Mouse (Mus musculus) neural tube, embryonic 13.5 days (tissue): ENCODE results near the gene Gpt2. TPM values are rescaled to one million over a fixed set of nuclear protein-coding genes. Genes with fewer than 3 reads are reported as not detected.
A peak's percentile ranks its signal among the peaks of the same experiment; 100 is the strongest.

Experiments
- ATAC-seq: fragments of 200-750 bp; cut with Nextera tagmentation; 2 replicates; pipeline ENCODE4 v1.8.0; 2017; ENCODE audit warnings: low read depth, mild to moderate bottlenecking, moderate TSS enrichment, moderate library complexity
- H3K27ac ChIP-seq: fragments of 300-500 bp; sonication (generic); replicated peaks from 2 replicates; pipeline ENCODE4 v1.5.1; 2015; ENCODE audit warnings: moderate library complexity, mild to moderate bottlenecking, inconsistent platforms
- H3K27me3 ChIP-seq: fragments of 300-500 bp; sonication (generic); 2 replicates; pipeline ENCODE4 v1.6.1; 2015; ENCODE audit warnings: mild to moderate bottlenecking, inconsistent platforms
- H3K36me3 ChIP-seq: fragments of 300-500 bp; sonication (generic); 2 replicates; pipeline ENCODE4 v1.6.1; 2015; ENCODE audit warnings: mild to moderate bottlenecking, inconsistent platforms
- H3K4me1 ChIP-seq: fragments of 300-500 bp; sonication (generic); replicated peaks from 2 replicates; pipeline ENCODE4 v1.6.1; 2015; ENCODE audit warnings: inconsistent platforms
- H3K4me2 ChIP-seq: fragments of 300-500 bp; sonication (generic); 2 replicates; pipeline ENCODE4 v1.6.1; 2015; ENCODE audit warnings: inconsistent platforms, mild to moderate bottlenecking, moderate library complexity
- H3K4me3 ChIP-seq: fragments of 300-500 bp; sonication (generic); 2 replicates; pipeline ENCODE4 v1.5.1; 2015; ENCODE audit warnings: mild to moderate bottlenecking, inconsistent platforms
- H3K9ac ChIP-seq: fragments of 300-500 bp; sonication (generic); 2 replicates; pipeline ENCODE4 v1.6.1; 2015; ENCODE audit warnings: moderate library complexity, mild to moderate bottlenecking, inconsistent platforms
- H3K9me3 ChIP-seq: fragments of 300-500 bp; sonication (generic); 2 replicates; pipeline ENCODE4 v1.6.1; 2016; ENCODE audit warnings: inconsistent platforms
- WGBS: fragments of 180-500 bp; shearing (Covaris S2); methylation state at CpG from one replicate; pipeline ENCODE4 v1.1.7; 2015; 5-methylcytosine and 5-hydroxymethylcytosine counted together
- polyA plus RNA-seq: library from polyadenylated mRNA; unstranded; fragments of >200 nt; fragmentation: Nextera tagmentation; extraction: Ambion mirVana; gene quantifications from 2 replicates; pipeline ENCODE4 v1.2.1, GENCODE M21; 2015

Gpt2 gene
- polyA plus RNA-seq = 53.1 and 56.9 TPM in 2 replicates

DNA sequence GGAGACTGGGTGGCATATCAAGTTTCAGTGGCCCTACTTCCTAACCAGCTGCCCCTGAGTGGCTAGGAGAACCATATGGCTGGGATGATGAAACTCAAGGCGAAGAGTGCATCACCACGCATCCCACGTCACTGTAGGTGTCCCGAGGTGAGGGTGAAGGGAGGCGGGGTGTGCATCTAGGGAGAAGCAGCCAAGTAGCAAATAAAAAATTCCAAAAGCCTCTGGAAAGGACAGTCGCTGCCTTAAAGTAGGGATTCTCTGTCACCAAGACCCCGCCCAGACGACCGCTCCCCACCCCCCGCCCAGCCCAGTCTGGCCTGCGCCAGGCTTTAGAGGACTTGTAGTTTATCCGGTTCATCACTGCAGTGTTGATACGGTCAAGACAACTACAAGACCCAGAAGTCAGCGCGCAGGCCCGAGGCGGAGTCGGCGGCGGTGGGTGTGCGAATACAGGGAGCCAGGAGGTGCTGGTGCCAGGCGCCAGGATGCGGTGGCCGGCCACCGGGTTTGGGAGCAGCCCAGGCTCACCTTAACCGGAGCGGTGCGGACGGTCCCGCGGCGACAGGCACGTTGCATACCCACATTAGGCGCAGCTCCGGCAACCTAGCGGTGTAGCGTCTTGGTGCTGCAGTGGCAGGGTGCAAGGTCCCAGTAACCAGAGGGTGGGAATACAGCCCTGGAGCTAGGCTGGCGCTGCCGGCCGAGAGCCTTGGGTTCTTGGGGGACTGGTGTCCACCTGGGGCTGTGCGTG is at the start of gene Gpt2:
Gene Gpt2, plus strand, starts transcription at position 452 of the 751 bp plus-strand sequence.
- peak; percentile 99 for ATAC-seq
- peaks cover 31% of the 10 kb centered on the region for H3K4me1 ChIP-seq
- H3K9me3 ChIP-seq = no peaks in the 10 kb centered on the region
- under 1% methylated on average over 41 of the region's 41 CpGs for WGBS
- H3K4me2 ChIP-seq = peak within 1 kb of the TSS; percentile 89
- H3K9ac ChIP-seq = peak within 1 kb of the TSS; percentile 91
- peaks cover 11% of the 10 kb centered on the region; the same call in 1 of the 2 replicates for H3K36me3 ChIP-seq
- no peaks in the 10 kb centered on the region for H3K27me3 ChIP-seq
- peak within 1 kb of the TSS; percentile 75 for H3K27ac ChIP-seq
- H3K4me3 ChIP-seq = peak within 1 kb of the TSS; percentile 90

DNA sequence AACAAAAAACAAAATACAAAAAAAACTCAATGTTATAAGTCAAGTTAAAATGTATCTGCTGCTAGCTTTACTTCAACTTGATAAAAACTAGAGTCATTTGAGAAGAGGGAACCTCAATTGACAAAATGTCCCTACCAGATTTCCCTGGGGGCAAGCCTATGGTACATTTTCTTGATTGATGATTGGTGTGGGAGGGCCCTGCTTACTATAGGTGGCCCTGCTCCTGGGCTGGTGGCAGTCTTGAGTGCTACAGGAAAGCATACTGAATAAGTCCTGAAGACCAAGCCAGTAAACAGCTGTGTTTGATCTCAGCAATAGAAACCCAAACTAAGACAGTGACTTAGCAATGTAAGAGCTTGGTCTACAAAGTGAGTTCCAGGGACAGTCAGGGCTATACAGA is 48.3 kb upstream of the Gpt2 start:
- H3K4me2 ChIP-seq = no peak overlapping the region
- H3K4me3 ChIP-seq = no peak overlapping the region
- no peaks in the 10 kb centered on the region for H3K36me3 ChIP-seq
- H3K9me3 ChIP-seq = no peaks in the 10 kb centered on the region
- no peaks in the 10 kb centered on the region for H3K27me3 ChIP-seq
- H3K9ac ChIP-seq = no peak overlapping the region
- H3K4me1 ChIP-seq = no peaks in the 10 kb centered on the region
- no peak overlapping the region for H3K27ac ChIP-seq
- ATAC-seq = no peak

- no peak overlapping the region for H3K4me3 ChIP-seq
- H3K4me2 ChIP-seq = no peak overlapping the region
- no peaks in the 10 kb centered on the region for H3K9me3 ChIP-seq
- no peak overlapping the region for H3K27ac ChIP-seq
- ATAC-seq = no peak
- no peaks in the 10 kb centered on the region for H3K36me3 ChIP-seq
- no peak overlapping the region for H3K9ac ChIP-seq
- no peaks in the 10 kb centered on the region for H3K27me3 ChIP-seq
- WGBS = 83% methylated on average over 15 of the region's 15 CpGs
- H3K4me1 ChIP-seq = no peaks in the 10 kb centered on the region
Observed at GRCm38 (mm10) chr8:85445936-85446685, 46.3 kb upstream of the Gpt2 start.

GRCm38 (mm10) chr8:85450335-85450734 is 42.0 kb upstream of the Gpt2 start:
- Histone ChIP-seq H3K36me3 (no peaks in the 10 kb centered on the region), H3K27me3 (no peaks in the 10 kb centered on the region), H3K4me3 (no peak overlapping the region), H3K4me2 (no peak overlapping the region), H3K27ac (no peak overlapping the region), H3K9ac (no peak overlapping the region), H3K4me1 (peaks cover 16% of the 10 kb centered on the region), H3K9me3 (no peaks in the 10 kb centered on the region)
- 84% methylated on average over 3 of the region's 3 CpGs for WGBS
- ATAC-seq = no peak

DNA sequence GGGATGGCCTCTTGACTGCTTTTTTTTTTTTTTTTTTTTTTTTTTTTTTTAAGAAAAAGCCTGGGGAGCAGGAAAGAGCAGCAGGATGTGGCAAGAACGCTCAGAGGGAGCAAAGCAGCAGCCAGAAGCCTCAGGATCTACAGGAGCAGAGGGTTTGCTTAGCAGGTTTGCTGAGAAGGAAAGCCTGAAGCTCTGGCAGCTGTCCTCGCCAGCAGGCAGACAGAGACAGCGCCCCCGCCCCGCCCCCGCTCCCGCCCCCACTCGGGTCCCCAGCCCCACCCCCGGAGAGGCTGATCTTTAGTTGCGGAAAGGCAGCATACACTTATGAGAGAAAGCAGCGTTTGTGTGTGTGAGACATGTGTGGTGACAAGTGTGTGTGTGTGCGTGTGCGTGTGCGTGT is 40.0 kb upstream of the Gpt2 start:
- peak overlapping the region; percentile 34 for H3K4me2 ChIP-seq
- H3K27me3 ChIP-seq = no peaks in the 10 kb centered on the region
- no peak for ATAC-seq
- no peak overlapping the region for H3K4me3 ChIP-seq
- peaks cover 16% of the 10 kb centered on the region for H3K4me1 ChIP-seq
- WGBS = 23% methylated on average over 14 of the region's 14 CpGs
- no peak overlapping the region for H3K27ac ChIP-seq
- no peaks in the 10 kb centered on the region for H3K9me3 ChIP-seq
- H3K9ac ChIP-seq = peak overlapping the region; percentile 47; the same call in 1 of the 2 replicates
- H3K36me3 ChIP-seq = no peaks in the 10 kb centered on the region

DNA sequence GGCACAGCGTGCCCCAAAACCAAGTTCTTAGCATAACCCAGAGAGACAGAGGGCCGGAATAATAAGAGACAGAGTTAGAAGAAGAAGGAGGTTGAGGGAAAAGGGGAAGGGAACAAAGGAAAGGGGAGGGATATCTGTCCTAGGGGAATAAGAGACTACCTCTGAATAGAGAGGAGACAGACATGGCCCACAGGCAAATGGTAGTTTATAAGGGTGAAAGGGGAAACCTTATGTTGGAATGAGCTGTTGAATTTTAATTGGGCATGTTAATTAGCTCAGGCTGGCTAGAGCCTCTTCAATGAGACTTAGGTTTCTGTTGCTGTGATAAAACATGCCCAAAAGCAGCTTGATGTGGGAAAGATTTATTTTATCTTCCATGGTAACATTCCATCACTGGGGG is 39.1 kb upstream of the Gpt2 start:
- ATAC-seq = no peak; the same call in 1 of the 2 replicates
- no peaks in the 10 kb centered on the region for H3K36me3 ChIP-seq
- peaks cover 16% of the 10 kb centered on the region for H3K4me1 ChIP-seq
- H3K27me3 ChIP-seq = no peaks in the 10 kb centered on the region
- H3K27ac ChIP-seq = 0 out of 2 replicates have a peak overlapping the region, but pooled peaks have one; percentile 7
- WGBS = 57% methylated on average over 2 of the region's 2 CpGs
- H3K9me3 ChIP-seq = no peaks in the 10 kb centered on the region
- no peak overlapping the region for H3K9ac ChIP-seq
- H3K4me3 ChIP-seq = no peak overlapping the region
- no peak overlapping the region for H3K4me2 ChIP-seq

DNA sequence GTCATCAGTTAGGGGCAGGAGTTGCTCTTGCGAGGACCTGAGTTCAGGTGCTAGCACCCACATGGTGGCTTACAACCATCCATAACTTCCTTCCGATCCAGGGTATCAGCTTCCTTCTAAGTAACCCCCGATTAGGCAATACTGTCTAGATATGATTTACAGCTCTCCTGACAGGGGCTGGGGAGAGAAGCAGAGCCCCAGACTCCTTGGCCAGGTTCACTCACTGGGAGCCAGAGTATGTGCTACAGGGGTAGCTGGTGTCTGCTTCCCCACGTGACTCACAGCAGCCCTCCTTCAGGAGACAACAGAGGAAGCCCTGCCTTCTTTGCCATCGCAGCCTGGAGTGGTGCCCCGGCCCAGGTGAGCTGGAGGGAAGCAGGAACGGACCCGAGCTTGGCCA is 37.6 kb upstream of the Gpt2 start:
- H3K9ac ChIP-seq = no peak overlapping the region
- no peaks in the 10 kb centered on the region for H3K36me3 ChIP-seq
- H3K4me2 ChIP-seq = no peak overlapping the region
- 64% methylated on average over 8 of the region's 8 CpGs for WGBS
- no peak overlapping the region for H3K27ac ChIP-seq
- ATAC-seq = no peak
- H3K4me1 ChIP-seq = peaks cover 16% of the 10 kb centered on the region
- no peaks in the 10 kb centered on the region for H3K9me3 ChIP-seq
- no peaks in the 10 kb centered on the region for H3K27me3 ChIP-seq
- no peak overlapping the region for H3K4me3 ChIP-seq

DNA sequence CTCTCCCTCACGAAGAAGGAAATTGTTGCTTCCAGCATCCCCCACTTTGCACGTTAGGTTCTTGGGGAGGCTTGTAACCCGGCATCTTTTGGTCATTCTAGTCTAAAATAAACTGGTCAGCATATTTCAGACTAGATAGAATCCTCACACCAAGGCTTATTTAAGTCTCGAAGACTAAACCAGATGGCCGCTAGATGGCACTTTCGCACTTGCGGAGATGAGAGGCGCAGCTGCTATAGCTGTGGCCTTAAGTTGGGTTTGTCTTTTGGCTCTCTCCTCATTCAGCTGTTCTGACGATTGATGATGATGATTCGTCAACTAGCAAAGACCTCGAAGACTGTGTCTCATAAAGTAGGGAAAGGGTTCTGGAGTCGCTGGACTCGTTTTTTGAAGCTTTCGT is 35.8 kb upstream of the Gpt2 start:
- 9% methylated on average over 14 of the region's 14 CpGs for WGBS
- H3K27me3 ChIP-seq = no peaks in the 10 kb centered on the region
- H3K27ac ChIP-seq = no peak overlapping the region
- no peak overlapping the region for H3K4me2 ChIP-seq
- peaks cover 16% of the 10 kb centered on the region for H3K4me1 ChIP-seq
- 0 out of 2 replicates have a peak, but pooled peaks have one; percentile 34 for ATAC-seq
- no peak overlapping the region for H3K9ac ChIP-seq
- H3K9me3 ChIP-seq = no peaks in the 10 kb centered on the region
- no peak overlapping the region for H3K4me3 ChIP-seq
- H3K36me3 ChIP-seq = no peaks in the 10 kb centered on the region

- no peak overlapping the region for H3K4me2 ChIP-seq
- H3K9ac ChIP-seq = no peak overlapping the region
- no peaks in the 10 kb centered on the region for H3K4me1 ChIP-seq
- WGBS = 79% methylated on average over 3 of the region's 3 CpGs
- H3K4me3 ChIP-seq = no peak overlapping the region
- H3K27ac ChIP-seq = no peak overlapping the region
- no peaks in the 10 kb centered on the region for H3K9me3 ChIP-seq
- no peaks in the 10 kb centered on the region for H3K27me3 ChIP-seq
- H3K36me3 ChIP-seq = no peaks in the 10 kb centered on the region
- ATAC-seq = no peak
Observed at GRCm38 (mm10) chr8:85459582-85459981, 32.8 kb upstream of the Gpt2 start.

- Histone ChIP-seq H3K4me3 (no peak overlapping the region), H3K4me2 (no peak overlapping the region), H3K36me3 (no peaks in the 10 kb centered on the region), H3K27ac (no peak overlapping the region), H3K9ac (no peak overlapping the region), H3K27me3 (no peaks in the 10 kb centered on the region), H3K9me3 (no peaks in the 10 kb centered on the region), H3K4me1 (no peaks in the 10 kb centered on the region)
- WGBS = 56% methylated on average over 5 of the region's 5 CpGs
- ATAC-seq = no peak
Observed at GRCm38 (mm10) chr8:85460804-85461203, 31.6 kb upstream of the Gpt2 start.

DNA sequence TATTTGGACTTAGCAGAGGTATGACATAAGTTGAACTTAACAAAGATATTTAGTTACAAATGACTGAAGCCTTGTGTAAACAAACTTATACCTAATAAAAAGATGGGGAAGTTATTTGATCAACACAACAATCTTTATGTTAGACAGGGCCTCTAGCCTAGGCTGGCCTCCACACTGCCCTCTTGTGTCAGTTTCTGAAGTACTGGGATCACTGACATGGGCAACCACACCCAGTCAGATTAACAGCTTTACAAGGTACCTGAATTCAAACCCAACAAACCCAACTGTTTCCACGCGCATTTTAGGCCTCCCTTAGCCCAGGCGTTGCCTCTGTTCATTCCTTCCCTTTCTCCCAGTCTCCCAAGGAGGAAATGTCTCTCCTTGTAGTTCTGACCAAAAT is 31.0 kb upstream of the Gpt2 start:
- no peak overlapping the region for H3K9ac ChIP-seq
- H3K9me3 ChIP-seq = no peaks in the 10 kb centered on the region
- H3K27ac ChIP-seq = no peak overlapping the region
- H3K4me1 ChIP-seq = no peaks in the 10 kb centered on the region
- no peak for ATAC-seq
- WGBS = 74% methylated on average over 3 of the region's 3 CpGs
- H3K4me2 ChIP-seq = no peak overlapping the region
- no peaks in the 10 kb centered on the region for H3K27me3 ChIP-seq
- H3K4me3 ChIP-seq = no peak overlapping the region
- H3K36me3 ChIP-seq = no peaks in the 10 kb centered on the region

- Histone ChIP-seq H3K4me3 (no peak overlapping the region), H3K4me1 (no peaks in the 10 kb centered on the region), H3K4me2 (no peak overlapping the region), H3K27ac (no peak overlapping the region), H3K9ac (no peak overlapping the region), H3K36me3 (no peaks in the 10 kb centered on the region), H3K9me3 (no peaks in the 10 kb centered on the region), H3K27me3 (no peaks in the 10 kb centered on the region)
- ATAC-seq = no peak
- 79% methylated on average over 1 of the region's 1 CpGs for WGBS
Observed at GRCm38 (mm10) chr8:85462441-85462840, 29.9 kb upstream of the Gpt2 start.
